Mouse (Mus musculus) MEL (cell line): ENCODE results near the gene Ywhag. TPM values are rescaled to one million over a fixed set of nuclear protein-coding genes. Genes with fewer than 3 reads are reported as not detected.

Experiments
- DNase-seq: peaks from one replicate; pipeline ENCODE4 v3.0.0; 2011; ENCODE audit warnings: low read depth, low spot score
- H3K27ac ChIP-seq: 2 replicates; pipeline ENCODE4 v1.5.1; 2012; ENCODE audit warnings: low read depth, mild to moderate bottlenecking, control low read depth, low read length, moderate library complexity; ENCODE audit not compliant: control insufficient read depth
- H3K27me3 ChIP-seq, 2 experiments: fragments of 150-350 bp in 1 of 2; sonication (generic) in 1 of 2; 2 replicates each; pipeline ENCODE4 v1.6.1; 2012; ENCODE audit warnings: low read length in 2 of 2, mild to moderate bottlenecking in 2 of 2, improper control_type of control experiment in 1 of 2, moderate library complexity in 1 of 2; ENCODE audit not compliant: insufficient read depth in 2 of 2, control insufficient read depth in 1 of 2
- H3K36me3 ChIP-seq, 2 experiments: 2 replicates each; pipeline ENCODE4 v1.6.1; 2012 to 2014; ENCODE audit warnings: low read length in 2 of 2, improper control_type of control experiment in 1 of 2, inconsistent platforms in 1 of 2, mild to moderate bottlenecking in 1 of 2; ENCODE audit not compliant: insufficient read depth in 2 of 2, control insufficient read depth in 1 of 2
- H3K4me1 ChIP-seq, 2 experiments: fragments of 150-350 bp in 1 of 2; sonication (generic) in 1 of 2; 2 replicates each; pipeline ENCODE4 v1.6.1; 2012; ENCODE audit warnings: low read length in 2 of 2, improper control_type of control experiment in 1 of 2, mild to moderate bottlenecking in 1 of 2; ENCODE audit not compliant: insufficient read depth in 2 of 2, control insufficient read depth in 1 of 2
- H3K4me3 ChIP-seq, 2 experiments: fragments of 150-350 bp in 1 of 2; sonication (generic) in 1 of 2; 2 replicates each; pipeline ENCODE4 v1.5.1; 2012; ENCODE audit warnings: low read depth in 2 of 2, low read length in 2 of 2, mild to moderate bottlenecking in 2 of 2, moderate library complexity in 2 of 2, control low read depth in 1 of 2, improper control_type of control experiment in 1 of 2; ENCODE audit not compliant: control insufficient read depth in 1 of 2, insufficient read depth in 1 of 2
- H3K79me2 ChIP-seq: 2 replicates; pipeline ENCODE4 v1.6.1; 2012; ENCODE audit warnings: mild to moderate bottlenecking, low read length, moderate library complexity; ENCODE audit not compliant: control insufficient read depth, poor library complexity, insufficient read depth
- H3K9ac ChIP-seq: 2 replicates; pipeline ENCODE4 v1.6.1; 2012; ENCODE audit warnings: low read depth, mild to moderate bottlenecking, control low read depth, low read length, moderate library complexity; ENCODE audit not compliant: control insufficient read depth, poor library complexity, severe bottlenecking
- H3K9me3 ChIP-seq: fragments of 150-350 bp; sonication (generic); replicated peaks from 2 replicates; pipeline ENCODE4 v1.6.1; 2012; ENCODE audit warnings: mild to moderate bottlenecking, low read length, improper control_type of control experiment, moderate library complexity; ENCODE audit not compliant: insufficient read depth
- BHLHE40 ChIP-seq: IDR thresholded peaks from 2 replicates; pipeline ENCODE4 v1.6.1; 2012; ENCODE audit warnings: low read depth, mild to moderate bottlenecking, inconsistent platforms, low read length, improper control_type of control experiment, borderline replicate concordance
- CHD1 ChIP-seq: IDR thresholded peaks from 2 replicates; pipeline ENCODE4 v1.6.1; 2012; ENCODE audit warnings: low read depth, mild to moderate bottlenecking, inconsistent platforms, low read length, improper control_type of control experiment
- CHD2 ChIP-seq: IDR thresholded peaks from 2 replicates; pipeline ENCODE4 v1.6.1; 2011; ENCODE audit warnings: low read length, improper control_type of control experiment
- CTCF ChIP-seq, 3 experiments: IDR thresholded peaks in 2 of 3; conservative IDR thresholded peaks in 1 of 3; 2 replicates each; pipeline ENCODE4 v1.5.1; 2011 to 2012; ENCODE audit warnings: low read length in 3 of 3, low read depth in 2 of 3, mild to moderate bottlenecking in 2 of 3, improper control_type of control experiment in 1 of 3, inconsistent platforms in 1 of 3, mixed read lengths in 1 of 3, moderate library complexity in 1 of 3; ENCODE audit not compliant: control insufficient read depth in 1 of 3, insufficient read depth in 1 of 3, poor library complexity in 1 of 3, severe bottlenecking in 1 of 3
- ELF1 ChIP-seq: IDR thresholded peaks from 2 replicates; pipeline ENCODE4 v1.6.1; 2014; ENCODE audit warnings: low read depth, mild to moderate bottlenecking, inconsistent platforms, low read length, improper control_type of control experiment, moderate library complexity
- EP300 ChIP-seq, 2 experiments: IDR thresholded peaks; 2 replicates each; pipeline ENCODE4 v1.6.1; 2011; ENCODE audit warnings: improper control_type of control experiment in 2 of 2, low read length in 2 of 2, low read depth in 1 of 2, mild to moderate bottlenecking in 1 of 2
- ETS1 ChIP-seq: IDR thresholded peaks from 2 replicates; pipeline ENCODE4 v1.6.1; 2012; ENCODE audit warnings: low read depth, mild to moderate bottlenecking, inconsistent platforms, low read length, improper control_type of control experiment, moderate library complexity
- GABPA ChIP-seq: IDR thresholded peaks from 2 replicates; pipeline ENCODE4 v1.6.1; 2012; ENCODE audit warnings: low read depth, mild to moderate bottlenecking, inconsistent platforms, low read length, improper control_type of control experiment, moderate library complexity
- GATA1 ChIP-seq: IDR thresholded peaks from 2 replicates; pipeline ENCODE4 v1.6.1; 2011; ENCODE audit warnings: low read depth, low read length, improper control_type of control experiment
- JUND ChIP-seq: IDR thresholded peaks from 2 replicates; pipeline ENCODE4 v1.6.1; 2011; ENCODE audit warnings: low read depth, mild to moderate bottlenecking, improper control_type of control experiment, low read length
- KAT2A ChIP-seq: conservative IDR thresholded peaks from 2 replicates; pipeline ENCODE4 v1.6.1; 2012; ENCODE audit warnings: low read depth, low read length, improper control_type of control experiment, inconsistent platforms
- MAFK ChIP-seq: IDR thresholded peaks from 2 replicates; pipeline ENCODE4 v1.6.1; 2011; ENCODE audit warnings: low read depth, mild to moderate bottlenecking, low read length, improper control_type of control experiment, borderline replicate concordance
- MAX ChIP-seq: IDR thresholded peaks from 2 replicates; pipeline ENCODE4 v1.6.1; 2011; ENCODE audit warnings: low read length, improper control_type of control experiment
- MEF2A ChIP-seq: IDR thresholded peaks from 2 replicates; pipeline ENCODE4 v1.6.1; 2014; ENCODE audit warnings: low read depth, mild to moderate bottlenecking, inconsistent platforms, low read length, improper control_type of control experiment; ENCODE audit not compliant: poor library complexity, insufficient replicate concordance, severe bottlenecking; ENCODE audit errors: extremely low read depth
- MXI1 ChIP-seq: IDR thresholded peaks from 2 replicates; pipeline ENCODE4 v1.6.1; 2011; ENCODE audit warnings: mild to moderate bottlenecking, low read depth, low read length, improper control_type of control experiment
- MYB ChIP-seq: IDR thresholded peaks from 2 replicates; pipeline ENCODE4 v1.6.1; 2011; ENCODE audit warnings: mild to moderate bottlenecking, low read depth, low read length, improper control_type of control experiment
- MYC ChIP-seq: IDR thresholded peaks from 2 replicates; pipeline ENCODE4 v1.6.1; 2011; ENCODE audit warnings: low read depth, mild to moderate bottlenecking, low read length, improper control_type of control experiment, moderate library complexity
- NELFE ChIP-seq: IDR thresholded peaks from 2 replicates; pipeline ENCODE4 v1.6.1; 2011; ENCODE audit warnings: low read depth, low read length, improper control_type of control experiment
- NRF1 ChIP-seq: IDR thresholded peaks from 2 replicates; pipeline ENCODE4 v1.6.1; 2014; ENCODE audit warnings: low read depth, mild to moderate bottlenecking, inconsistent platforms, low read length, improper control_type of control experiment, moderate library complexity; ENCODE audit not compliant: poor library complexity, insufficient read depth, severe bottlenecking
- POLR2A ChIP-seq, 2 experiments: IDR thresholded peaks; 2 replicates each; pipeline ENCODE4 v1.6.1; 2011 to 2012; ENCODE audit warnings: low read length in 2 of 2, mild to moderate bottlenecking in 2 of 2, control low read depth in 1 of 2, improper control_type of control experiment in 1 of 2, low read depth in 1 of 2, moderate library complexity in 1 of 2; ENCODE audit not compliant: control insufficient read depth in 1 of 2, insufficient read depth in 1 of 2, poor library complexity in 1 of 2
- POLR2AphosphoS2 ChIP-seq: IDR thresholded peaks from 2 replicates; pipeline ENCODE4 v1.6.1; 2011; ENCODE audit warnings: low read length, improper control_type of control experiment
- POLR2AphosphoS5 ChIP-seq: IDR thresholded peaks from 2 replicates; pipeline ENCODE4 v1.6.1; 2012; ENCODE audit warnings: low read depth, borderline replicate concordance, mild to moderate bottlenecking, inconsistent platforms, low read length, moderate library complexity, mixed read lengths
- RAD21 ChIP-seq: IDR thresholded peaks from 2 replicates; pipeline ENCODE4 v1.6.1; 2011; ENCODE audit warnings: mild to moderate bottlenecking, low read depth, low read length, improper control_type of control experiment
- SIN3A ChIP-seq: IDR thresholded peaks from 2 replicates; pipeline ENCODE4 v1.6.1; 2012; ENCODE audit warnings: low read length, improper control_type of control experiment, inconsistent platforms
- SMC3 ChIP-seq: IDR thresholded peaks from 2 replicates; pipeline ENCODE4 v1.6.1; 2011; ENCODE audit warnings: low read depth, low read length, improper control_type of control experiment
- TAL1 ChIP-seq: IDR thresholded peaks from 2 replicates; pipeline ENCODE4 v1.6.1; 2012; ENCODE audit warnings: mild to moderate bottlenecking, inconsistent platforms, low read length, moderate library complexity, mixed read lengths
- TBP ChIP-seq: IDR thresholded peaks from 2 replicates; pipeline ENCODE4 v1.8.0; 2011; ENCODE audit warnings: low read depth, low read length, improper control_type of control experiment
- TCF12 ChIP-seq: IDR thresholded peaks from 2 replicates; pipeline ENCODE4 v1.6.1; 2014; ENCODE audit warnings: low read depth, mild to moderate bottlenecking, inconsistent platforms, low read length, improper control_type of control experiment, moderate library complexity
- UBTF ChIP-seq: IDR thresholded peaks from 2 replicates; pipeline ENCODE4 v1.6.1; 2012; ENCODE audit warnings: low read depth, mild to moderate bottlenecking, inconsistent platforms, low read length, improper control_type of control experiment, moderate library complexity, borderline replicate concordance; ENCODE audit not compliant: insufficient read depth
- USF1 ChIP-seq: IDR thresholded peaks from 2 replicates; pipeline ENCODE4 v1.6.1; 2014; ENCODE audit warnings: low read depth, mild to moderate bottlenecking, inconsistent platforms, low read length, improper control_type of control experiment, moderate library complexity
- USF2 ChIP-seq, 2 experiments: IDR thresholded peaks; 2 replicates each; pipeline ENCODE4 v1.6.1; 2011 to 2012; ENCODE audit warnings: improper control_type of control experiment in 2 of 2, low read length in 2 of 2, borderline replicate concordance in 1 of 2, inconsistent platforms in 1 of 2, low read depth in 1 of 2, mild to moderate bottlenecking in 1 of 2; ENCODE audit not compliant: insufficient read depth in 1 of 2
- ZC3H11A ChIP-seq: IDR thresholded peaks from 2 replicates; pipeline ENCODE4 v1.6.1; 2012; ENCODE audit warnings: low read depth, mild to moderate bottlenecking, inconsistent platforms, low read length, improper control_type of control experiment
- ZKSCAN1 ChIP-seq: IDR thresholded peaks from 2 replicates; pipeline ENCODE4 v1.6.1; 2012; ENCODE audit warnings: low read depth, mild to moderate bottlenecking, inconsistent platforms, low read length, improper control_type of control experiment, moderate library complexity
- ZMIZ1 ChIP-seq: IDR thresholded peaks from 2 replicates; pipeline ENCODE4 v1.6.1; 2012; ENCODE audit warnings: low read depth, mild to moderate bottlenecking, inconsistent platforms, low read length, improper control_type of control experiment, moderate library complexity
- ZNF384 ChIP-seq: IDR thresholded peaks from 2 replicates; pipeline ENCODE4 v1.6.1; 2012; ENCODE audit warnings: low read depth, mild to moderate bottlenecking, inconsistent platforms, low read length, improper control_type of control experiment
- polyA plus RNA-seq, 2 experiments: library from polyadenylated mRNA; stranded (reverse) in 1 of 2; unstranded in 1 of 2; fragments of >175 nt in 1 of 2; fragments of >200 nt in 1 of 2; gene quantifications; 2 replicates each; pipeline versions ENCODE4 v1.2.1 to v1.2.4; 2012; ENCODE audit warnings: low replicate concordance in 2 of 2, low read depth in 1 of 2; ENCODE audit not compliant: insufficient read length in 2 of 2, insufficient read depth in 1 of 2, missing spikeins in 1 of 2
- total RNA-seq: library from RNA; depleted of rRNA; stranded (reverse); fragments of 300-350 nt; gene quantifications from 2 replicates; pipeline ENCODE4 v1.2.3, GENCODE M21; 2012

Ywhag gene
- total and polyA plus RNA-seq, 3 experiments = 109 to 295 (median 268) TPM

- DNase-seq = peak; percentile 99
- no peaks in the 10 kb centered on the region for H3K27me3 ChIP-seq
- no peaks in the 10 kb centered on the region; the same call in 1 of the 2 replicates for H3K79me2 ChIP-seq
- H3K27ac ChIP-seq = peak overlapping the region; percentile 90
- H3K9me3 ChIP-seq = no peaks in the 10 kb centered on the region
- H3K4me1 ChIP-seq = peaks cover 10 to 27% of the 10 kb centered on the region in 2 experiments
- peaks cover 0 to 24% of the 10 kb centered on the region in 2 experiments; a peak in 2 of 4 replicates for H3K36me3 ChIP-seq
- peak overlapping the region; percentile 83 for H3K9ac ChIP-seq
- H3K4me3 ChIP-seq = peak overlapping the region; percentile 56 to 62
- TF ChIP-seq ZKSCAN1 (no peak; the same call in 1 of the 2 replicates), MAFK (peak; percentile 74; the same call in 1 of the 2 replicates), SIN3A (peak; percentile 21; the same call in 1 of the 2 replicates), ELF1 (peak; percentile 78), BHLHE40 (no peak), MXI1 (peak; percentile 24; the same call in 1 of the 2 replicates), CHD1 (peak; percentile 69; the same call in 1 of the 2 replicates), MYC (peak; percentile 56), UBTF (no peak), ETS1 (peak; percentile 63), POLR2AphosphoS2 (peak; percentile 93), RAD21 (no peak), CHD2 (no peak), POLR2A (IDR thresholded peaks at IDR 0.05; ENCODE audit: control insufficient read depth in 1 of 2, insufficient read depth in 1 of 2, low read depth in 1 of 2, low read length in 2 of 2, poor library complexity in 1 of 2) (peak in 1 of 2 experiments; percentile 88; a peak in 2 of 4 replicates), GABPA (peak; percentile 88), NRF1 (0 out of 2 replicates have a peak, but pooled peaks have one; percentile 25), TCF12 (peak; percentile 47), SMC3 (no peak), MYB (no peak), USF2 (IDR thresholded peaks at IDR 0.05; ENCODE audit: borderline replicate concordance in 1 of 2, insufficient read depth in 1 of 2, low read depth in 1 of 2, low read length in 2 of 2) (no peak), EP300 (IDR thresholded peaks at IDR 0.05; ENCODE audit: low read depth in 1 of 2, low read length in 2 of 2) (peak in 1 of 2 experiments; percentile 52; a peak in 2 of 4 replicates), MAX (peak; percentile 92), USF1 (0 out of 2 replicates have a peak, but pooled peaks have one; percentile 25), GATA1 (no peak), NELFE (peak; percentile 91), POLR2AphosphoS5 (no peak), ZNF384 (peak; percentile 98), CTCF (IDR thresholded peaks at IDR 0.05 in 2 of 3, conservative IDR thresholded peaks at IDR 0.05 in 1 of 3; ENCODE audit: control insufficient read depth in 1 of 3, insufficient read depth in 1 of 3, low read depth in 2 of 3, low read length in 3 of 3, poor library complexity in 1 of 3, severe bottlenecking in 1 of 3) (no peak), KAT2A (no peak; the same call in 1 of the 2 replicates), JUND (0 out of 2 replicates have a peak, but pooled peaks have one; percentile 37), TBP (peak; percentile 52; the same call in 1 of the 2 replicates), TAL1 (no peak), ZMIZ1 (peak; percentile 31; the same call in 1 of the 2 replicates), ZC3H11A (no peak), MEF2A (no peak)
Observed at GRCm38 (mm10) chr5:135957207-135957974, 23.0 kb upstream of the Ywhag start.
